Mouse (Mus musculus): ENCODE measurements around the gene Ghdc. TPM values are rescaled to one million over a fixed set of nuclear protein-coding genes. Genes with fewer than 3 reads are reported as not detected.
A peak's percentile ranks its signal among the peaks of the same experiment; 100 is the strongest.

The Ghdc gene
- polyA plus RNA-seq, 1 experiment from 2014 or later, result 1.4 TPM

- H3K9ac ChIP-seq, result no peak overlapping the region
- peaks cover 13% of the 10 kb centered on the region for H3K4me1 ChIP-seq (replicated peaks)
- peaks cover 85% of the 10 kb centered on the region for H3K36me3 ChIP-seq
- no peak for DNase-seq
- H3K27me3 ChIP-seq, result no peaks in the 10 kb centered on the region
- no peaks in the 10 kb centered on the region for H3K9me3 ChIP-seq (replicated peaks)
- no peak overlapping the region for H3K4me2 ChIP-seq
- WGBS (ENCODE audit: insufficient replicate concordance), result 81% methylated on average over 13 of the region's 13 CpGs
- ATAC-seq (ENCODE audit: low read depth), result no peak
- no peak overlapping the region for H3K27ac ChIP-seq
- H3K4me3 ChIP-seq (replicated peaks), result no peak overlapping the region
Observed at GRCm38 (mm10) chr11:100782568-100782967, 11.8 kb upstream of the Ghdc start.

GRCm38 (mm10) chr11:100781763-100782475, 11.2 kb upstream of the Ghdc start:
- no peak overlapping the region for H3K4me3 ChIP-seq (replicated peaks)
- ATAC-seq (ENCODE audit: low read depth) (no peak), DNase-seq (no peak)
- no peaks in the 10 kb centered on the region for H3K9me3 ChIP-seq (replicated peaks)
- WGBS (ENCODE audit: insufficient replicate concordance), result 82% methylated on average over 15 of the region's 15 CpGs
- peaks cover 13% of the 10 kb centered on the region for H3K4me1 ChIP-seq (replicated peaks)
- peaks cover 79% of the 10 kb centered on the region for H3K36me3 ChIP-seq
- H3K27ac ChIP-seq, result no peak overlapping the region
- no peak overlapping the region for H3K9ac ChIP-seq
- no peak overlapping the region for H3K4me2 ChIP-seq
- no peaks in the 10 kb centered on the region for H3K27me3 ChIP-seq

- no peaks in the 10 kb centered on the region for H3K9me3 ChIP-seq (replicated peaks)
- H3K27ac ChIP-seq, result no peak overlapping the region
- WGBS (ENCODE audit: insufficient replicate concordance), result 76% methylated on average over 8 of the region's 8 CpGs
- ATAC-seq (ENCODE audit: low read depth) (no peak), DNase-seq (no peak)
- no peak overlapping the region for H3K9ac ChIP-seq
- no peaks in the 10 kb centered on the region for H3K27me3 ChIP-seq
- H3K4me1 ChIP-seq (replicated peaks), result peaks cover 13% of the 10 kb centered on the region
- no peak overlapping the region for H3K4me2 ChIP-seq
- peaks cover 63% of the 10 kb centered on the region for H3K36me3 ChIP-seq
- H3K4me3 ChIP-seq (replicated peaks), result no peak overlapping the region
Observed at GRCm38 (mm10) chr11:100780247-100780646, 9.5 kb upstream of the Ghdc start.

- H3K27ac ChIP-seq, result no peak overlapping the region
- no peak overlapping the region for H3K9ac ChIP-seq
- H3K36me3 ChIP-seq, result peaks cover 42% of the 10 kb centered on the region
- no peak overlapping the region for H3K4me3 ChIP-seq (replicated peaks)
- H3K4me1 ChIP-seq (replicated peaks), result peaks cover 7% of the 10 kb centered on the region; the same call in 1 of the 2 replicates
- no peak for DNase-seq
- H3K27me3 ChIP-seq, result no peaks in the 10 kb centered on the region
- WGBS (ENCODE audit: insufficient replicate concordance), result 45% methylated on average over 3 of the region's 3 CpGs
- no peak overlapping the region for H3K4me2 ChIP-seq
- no peak for ATAC-seq (ENCODE audit: low read depth)
- no peaks in the 10 kb centered on the region for H3K9me3 ChIP-seq (replicated peaks)
Observed at GRCm38 (mm10) chr11:100778069-100778468, 7.3 kb upstream of the Ghdc start.

GRCm38 (mm10) chr11:100775921-100776320, 5.2 kb upstream of the Ghdc start:
- Histone ChIP-seq H3K4me3 (replicated peaks) (no peak overlapping the region), H3K27me3 (no peaks in the 10 kb centered on the region), H3K9me3 (replicated peaks) (no peaks in the 10 kb centered on the region), H3K4me2 (no peak overlapping the region), H3K9ac (no peak overlapping the region), H3K36me3 (peaks cover 22% of the 10 kb centered on the region), H3K27ac (no peak overlapping the region), H3K4me1 (replicated peaks) (peaks cover 4% of the 10 kb centered on the region)
- WGBS (ENCODE audit: insufficient replicate concordance), result 74% methylated on average over 10 of the region's 10 CpGs
- ATAC-seq (ENCODE audit: low read depth), result no peak
- no peak for DNase-seq

- H3K4me1 ChIP-seq (replicated peaks), result peaks cover 15% of the 10 kb centered on the region
- no peak for ATAC-seq (ENCODE audit: low read depth)
Observed at GRCm38 (mm10) chr11:100774261-100774660, 3.5 kb upstream of the Ghdc start.

GRCm38 (mm10) chr11:100769980-100770379, 777 bp downstream of the Ghdc start:
- no peak for ATAC-seq (ENCODE audit: low read depth)
- no peak for DNase-seq
- Histone ChIP-seq H3K9ac (0 out of 2 replicates have a peak overlapping the region, but pooled peaks have one; percentile 64), H3K36me3 (no peaks in the 10 kb centered on the region), H3K27me3 (no peaks in the 10 kb centered on the region), H3K4me2 (peak overlapping the region; percentile 69), H3K4me1 (replicated peaks) (peaks cover 15% of the 10 kb centered on the region), H3K4me3 (replicated peaks) (peak overlapping the region; percentile 63), H3K27ac (no peak overlapping the region), H3K9me3 (replicated peaks) (no peaks in the 10 kb centered on the region)
- WGBS (ENCODE audit: insufficient replicate concordance), result 49% methylated on average over 6 of the region's 6 CpGs

More at GRCm38 (mm10) chr11:100774261-100774660, 3.5 kb upstream of the Ghdc start:
- H3K9ac ChIP-seq, result no peak overlapping the region
- 63% methylated on average over 4 of the region's 4 CpGs for WGBS (ENCODE audit: insufficient replicate concordance)
- H3K27me3 ChIP-seq, result no peaks in the 10 kb centered on the region
- no peaks in the 10 kb centered on the region for H3K9me3 ChIP-seq (replicated peaks)
- DNase-seq, result no peak
- no peak overlapping the region for H3K4me3 ChIP-seq (replicated peaks)
- H3K4me2 ChIP-seq, result no peak overlapping the region
- H3K27ac ChIP-seq, result no peak overlapping the region
- H3K36me3 ChIP-seq, result peaks cover 7% of the 10 kb centered on the region

GRCm38 (mm10) chr11:100767871-100768270, 2.9 kb downstream of the Ghdc start:
- peaks cover 15% of the 10 kb centered on the region for H3K4me1 ChIP-seq (replicated peaks)
- no peak overlapping the region for H3K4me2 ChIP-seq
- ATAC-seq (ENCODE audit: low read depth), result no peak
- H3K27ac ChIP-seq, result no peak overlapping the region
- H3K9ac ChIP-seq, result no peak overlapping the region
- DNase-seq, result no peak
- no peak overlapping the region for H3K4me3 ChIP-seq (replicated peaks)
- H3K36me3 ChIP-seq, result no peaks in the 10 kb centered on the region
- peaks cover 7% of the 10 kb centered on the region for H3K27me3 ChIP-seq
- 68% methylated on average over 5 of the region's 5 CpGs for WGBS (ENCODE audit: insufficient replicate concordance)
- H3K9me3 ChIP-seq (replicated peaks), result no peaks in the 10 kb centered on the region

GRCm38 (mm10) chr11:100766726-100767125, 4.0 kb downstream of the Ghdc start:
- Histone ChIP-seq H3K27me3 (peaks cover 18% of the 10 kb centered on the region), H3K27ac (no peak overlapping the region), H3K36me3 (no peaks in the 10 kb centered on the region), H3K9ac (no peak overlapping the region), H3K4me2 (no peak overlapping the region), H3K4me1 (replicated peaks) (peaks cover 19% of the 10 kb centered on the region), H3K9me3 (replicated peaks) (no peaks in the 10 kb centered on the region), H3K4me3 (replicated peaks) (no peak overlapping the region)
- DNase-seq (no peak), ATAC-seq (ENCODE audit: low read depth) (no peak)
- 67% methylated on average over 9 of the region's 9 CpGs for WGBS (ENCODE audit: insufficient replicate concordance)

GRCm38 (mm10) chr11:100762831-100763230, 7.9 kb downstream of the Ghdc start, which contains the start of gene Hcrt:
Gene Hcrt (minus strand): TSS chr11:100762931.
- Histone ChIP-seq H3K9ac (peak within 1 kb of the TSS; percentile 63), H3K4me1 (replicated peaks) (peaks cover 32% of the 10 kb centered on the region), H3K4me2 (peak within 1 kb of the TSS; percentile 79), H3K9me3 (replicated peaks) (no peaks in the 10 kb centered on the region), H3K4me3 (replicated peaks) (peak within 1 kb of the TSS; percentile 57), H3K27me3 (peaks cover 57% of the 10 kb centered on the region), H3K36me3 (no peaks in the 10 kb centered on the region), H3K27ac (no peak within 1 kb of the TSS)
- WGBS (ENCODE audit: insufficient replicate concordance), result 70% methylated on average over 7 of the region's 7 CpGs
- ATAC-seq (ENCODE audit: low read depth) (no peak), DNase-seq (no peak)

GRCm38 (mm10) chr11:100761547-100762045, 9.2 kb downstream of the Ghdc start:
- Histone ChIP-seq H3K4me1 (replicated peaks) (peaks cover 32% of the 10 kb centered on the region), H3K27ac (no peak overlapping the region), H3K9ac (peak overlapping the region; percentile 63), H3K4me3 (replicated peaks) (peak overlapping the region; percentile 57), H3K4me2 (peak overlapping the region; percentile 79), H3K9me3 (replicated peaks) (no peaks in the 10 kb centered on the region), H3K36me3 (no peaks in the 10 kb centered on the region), H3K27me3 (peaks cover 69% of the 10 kb centered on the region)
- ATAC-seq (ENCODE audit: low read depth), result peak; percentile 60
- DNase-seq, result peak; percentile 39
- WGBS (ENCODE audit: insufficient replicate concordance), result under 1% methylated on average over 27 of the region's 27 CpGs
